Mouse (Mus musculus): ENCODE data around the gene Ang2. TPM values are rescaled to one million over a fixed set of nuclear protein-coding genes. Genes with fewer than 3 reads are reported as not detected.

The Ang2 gene
- total and polyA plus RNA-seq, 3 experiments: not detected

- TF ChIP-seq POLR2AphosphoS2 (IDR thresholded peaks at IDR 0.05; ENCODE audit: low read length): no peak
Observed at GRCm38 (mm10) chr14:51148006-51148405, 50.9 kb downstream of the Ang2 start (continued).

- Histone ChIP-seq H3K9me3 (replicated peaks; ENCODE audit: insufficient read depth, low read length) (no peaks in the 10 kb centered on the region), H3K9ac (ENCODE audit: control insufficient read depth, low read depth, low read length, poor library complexity, severe bottlenecking) (no peak within 1 kb of the TSS), H3K27ac (ENCODE audit: control insufficient read depth, low read depth, low read length) (no peak within 1 kb of the TSS), H3K4me3 (ENCODE audit: control insufficient read depth in 1 of 2, insufficient read depth in 1 of 2, low read depth in 2 of 2, low read length in 2 of 2) (no peak within 1 kb of the TSS), H3K79me2 (ENCODE audit: control insufficient read depth, insufficient read depth, low read length, poor library complexity) (no peaks in the 10 kb centered on the region), H3K4me1 (ENCODE audit: control insufficient read depth in 1 of 2, insufficient read depth in 2 of 2, low read length in 2 of 2) (peaks cover 7 to 11% of the 10 kb centered on the region in 2 experiments), H3K27me3 (ENCODE audit: control insufficient read depth in 1 of 2, insufficient read depth in 2 of 2, low read length in 2 of 2) (no peaks in the 10 kb centered on the region), H3K36me3 (ENCODE audit: control insufficient read depth in 1 of 2, insufficient read depth in 2 of 2, low read length in 2 of 2) (peaks cover 0 to 14% of the 10 kb centered on the region in 2 experiments; a peak in 2 of 4 replicates)
- TF ChIP-seq MYC (IDR thresholded peaks at IDR 0.05; ENCODE audit: low read depth, low read length) (no peak), MAX (IDR thresholded peaks at IDR 0.05; ENCODE audit: low read length) (no peak), CHD1 (IDR thresholded peaks at IDR 0.05; ENCODE audit: low read depth, low read length) (no peak), ZKSCAN1 (IDR thresholded peaks at IDR 0.05; ENCODE audit: low read depth, low read length) (no peak), MYB (IDR thresholded peaks at IDR 0.05; ENCODE audit: low read depth, low read length) (no peak), POLR2A (IDR thresholded peaks at IDR 0.05; ENCODE audit: control insufficient read depth in 1 of 2, insufficient read depth in 1 of 2, low read depth in 1 of 2, low read length in 2 of 2, poor library complexity in 1 of 2) (no peak)
- DNase-seq (ENCODE audit: low read depth, low spot score): no peak
Observed at GRCm38 (mm10) chr14:51146685-51147084, 52.3 kb downstream of the Ang2 start, which contains the start of gene Rnase1. Gene Rnase1, minus strand, starts transcription at chr14:51146785.

- Histone ChIP-seq H3K27me3 (ENCODE audit: control insufficient read depth in 1 of 2, insufficient read depth in 2 of 2, low read length in 2 of 2) (no peaks in the 10 kb centered on the region), H3K79me2 (ENCODE audit: control insufficient read depth, insufficient read depth, low read length, poor library complexity) (no peaks in the 10 kb centered on the region), H3K36me3 (ENCODE audit: control insufficient read depth in 1 of 2, insufficient read depth in 2 of 2, low read length in 2 of 2) (peaks cover 0 to 14% of the 10 kb centered on the region in 2 experiments; a peak in 2 of 4 replicates), H3K4me1 (ENCODE audit: control insufficient read depth in 1 of 2, insufficient read depth in 2 of 2, low read length in 2 of 2) (peaks cover 7 to 11% of the 10 kb centered on the region in 2 experiments), H3K27ac (ENCODE audit: control insufficient read depth, low read depth, low read length) (no peak overlapping the region), H3K4me3 (ENCODE audit: control insufficient read depth in 1 of 2, insufficient read depth in 1 of 2, low read depth in 2 of 2, low read length in 2 of 2) (no peak overlapping the region), H3K9me3 (replicated peaks; ENCODE audit: insufficient read depth, low read length) (no peaks in the 10 kb centered on the region), H3K9ac (ENCODE audit: control insufficient read depth, low read depth, low read length, poor library complexity, severe bottlenecking) (no peak overlapping the region)
- no peak for DNase-seq (ENCODE audit: low read depth, low spot score)
- no peak for TF ChIP-seq CHD2 (IDR thresholded peaks at IDR 0.05; ENCODE audit: low read length)
- no peak for TF ChIP-seq MAFK (IDR thresholded peaks at IDR 0.05; ENCODE audit: borderline replicate concordance, low read depth, low read length)
- TF ChIP-seq USF2 (IDR thresholded peaks at IDR 0.05; ENCODE audit: borderline replicate concordance in 1 of 2, insufficient read depth in 1 of 2, low read depth in 1 of 2, low read length in 2 of 2): no peak
Observed at GRCm38 (mm10) chr14:51145521-51145920, 53.4 kb downstream of the Ang2 start.

Other genes starting within 250 kb of the Ang2 start
- 0.65 and 0.85 TPM in 2 replicates for gene Pnp2, start 243.2 kb downstream of the Ang2 start, total RNA-seq (2012; rRNA removed)
- gene Pnp2, start 243.2 kb downstream of the Ang2 start, polyA plus RNA-seq (2012; ENCODE audit: insufficient read depth in 1 of 2, insufficient read length in 2 of 2, low read depth in 1 of 2, low replicate concordance in 2 of 2, missing spikeins in 1 of 2): 1 to 10 TPM in 1 of 2 experiments, not detected in 1; 1.7 TPM
- gene Rnase10, start 191.4 kb downstream of the Ang2 start, total RNA-seq (2012; rRNA removed): not detected in 2 replicates
- not detected for gene Rnase10, start 191.4 kb downstream of the Ang2 start, polyA plus RNA-seq (2012; ENCODE audit: insufficient read depth in 1 of 2, insufficient read length in 2 of 2, low read depth in 1 of 2, low replicate concordance in 2 of 2, missing spikeins in 1 of 2)
- gene Rnase9, start 157.3 kb downstream of the Ang2 start, total RNA-seq (2012; rRNA removed): not detected in 2 replicates
- not detected for gene Rnase9, start 157.3 kb downstream of the Ang2 start, polyA plus RNA-seq (2012; ENCODE audit: insufficient read depth in 1 of 2, insufficient read length in 2 of 2, low read depth in 1 of 2, low replicate concordance in 2 of 2, missing spikeins in 1 of 2)
- not detected in 2 replicates for gene Rnase11, start 149.0 kb downstream of the Ang2 start, total RNA-seq (2012; rRNA removed)
- not detected for gene Rnase11, start 149.0 kb downstream of the Ang2 start, polyA plus RNA-seq (2012; ENCODE audit: insufficient read depth in 1 of 2, insufficient read length in 2 of 2, low read depth in 1 of 2, low replicate concordance in 2 of 2, missing spikeins in 1 of 2)
- gene Rnase12, start 141.5 kb downstream of the Ang2 start, total RNA-seq (2012; rRNA removed): not detected in 2 replicates
- not detected for gene Rnase12, start 141.5 kb downstream of the Ang2 start, polyA plus RNA-seq (2012; ENCODE audit: insufficient read depth in 1 of 2, insufficient read length in 2 of 2, low read depth in 1 of 2, low replicate concordance in 2 of 2, missing spikeins in 1 of 2)
- not detected in 2 replicates for gene Olfr750, start 124.7 kb downstream of the Ang2 start, total RNA-seq (2012; rRNA removed)
- not detected for gene Olfr750, start 124.7 kb downstream of the Ang2 start, polyA plus RNA-seq (2012; ENCODE audit: insufficient read depth in 1 of 2, insufficient read length in 2 of 2, low read depth in 1 of 2, low replicate concordance in 2 of 2, missing spikeins in 1 of 2)
- not detected in 2 replicates for gene Rnase4, start 108.1 kb downstream of the Ang2 start, total RNA-seq (2012; rRNA removed)
- gene Rnase4, start 108.1 kb downstream of the Ang2 start, polyA plus RNA-seq (2012; ENCODE audit: insufficient read depth in 1 of 2, insufficient read length in 2 of 2, low read depth in 1 of 2, low replicate concordance in 2 of 2, missing spikeins in 1 of 2): under 1 TPM in 1 of 2 experiments, not detected in 1; 0.18 TPM
- gene Ang, start 108.0 kb downstream of the Ang2 start, total RNA-seq (2012; rRNA removed): not detected in 2 replicates
- gene Ang, start 108.0 kb downstream of the Ang2 start, polyA plus RNA-seq (2012; ENCODE audit: insufficient read depth in 1 of 2, insufficient read length in 2 of 2, low read depth in 1 of 2, low replicate concordance in 2 of 2, missing spikeins in 1 of 2): not detected
- not detected in 2 replicates for gene Eddm3b, start 84.7 kb downstream of the Ang2 start, total RNA-seq (2012; rRNA removed)
- not detected for gene Eddm3b, start 84.7 kb downstream of the Ang2 start, polyA plus RNA-seq (2012; ENCODE audit: insufficient read depth in 1 of 2, insufficient read length in 2 of 2, low read depth in 1 of 2, low replicate concordance in 2 of 2, missing spikeins in 1 of 2)
- 65.0 and 73.4 TPM in 2 replicates for gene Rnase6, start 75.2 kb downstream of the Ang2 start, total RNA-seq (2012; rRNA removed)
- gene Rnase6, start 75.2 kb downstream of the Ang2 start, polyA plus RNA-seq (2012; ENCODE audit: insufficient read depth in 1 of 2, insufficient read length in 2 of 2, low read depth in 1 of 2, low replicate concordance in 2 of 2, missing spikeins in 1 of 2): 10 to 100 TPM in 1 of 2 experiments, not detected in 1; 49.2 TPM
- not detected in 2 replicates for gene Rnase1, start 52.4 kb downstream of the Ang2 start, total RNA-seq (2012; rRNA removed)
- gene Rnase1, start 52.4 kb downstream of the Ang2 start, polyA plus RNA-seq (2012; ENCODE audit: insufficient read depth in 1 of 2, insufficient read length in 2 of 2, low read depth in 1 of 2, low replicate concordance in 2 of 2, missing spikeins in 1 of 2): under 1 TPM in 1 of 2 experiments, not detected in 1; 0.07 TPM
- gene Rnase2b, start 36.9 kb downstream of the Ang2 start, total RNA-seq (2012; rRNA removed): not detected in 2 replicates
- not detected for gene Rnase2b, start 36.9 kb downstream of the Ang2 start, polyA plus RNA-seq (2012; ENCODE audit: insufficient read depth in 1 of 2, insufficient read length in 2 of 2, low read depth in 1 of 2, low replicate concordance in 2 of 2, missing spikeins in 1 of 2)
- gene Ear14, start 4.2 kb upstream of the Ang2 start, total RNA-seq (2012; rRNA removed): not detected in 2 replicates
- not detected for gene Ear14, start 4.2 kb upstream of the Ang2 start, polyA plus RNA-seq (2012; ENCODE audit: insufficient read depth in 1 of 2, insufficient read length in 2 of 2, low read depth in 1 of 2, low replicate concordance in 2 of 2, missing spikeins in 1 of 2)
- not detected in 2 replicates for gene Rnase2a, start 57.0 kb upstream of the Ang2 start, total RNA-seq (2012; rRNA removed)
- gene Rnase2a, start 57.0 kb upstream of the Ang2 start, polyA plus RNA-seq (2012; ENCODE audit: insufficient read depth in 1 of 2, insufficient read length in 2 of 2, low read depth in 1 of 2, low replicate concordance in 2 of 2, missing spikeins in 1 of 2): not detected
- gene Gm7247, start 162.6 kb upstream of the Ang2 start, total RNA-seq (2012; rRNA removed): not detected in 2 replicates
- not detected for gene Gm7247, start 162.6 kb upstream of the Ang2 start, polyA plus RNA-seq (2012; ENCODE audit: insufficient read depth in 1 of 2, insufficient read length in 2 of 2, low read depth in 1 of 2, low replicate concordance in 2 of 2, missing spikeins in 1 of 2)
- gene Vmn2r88, start 211.7 kb upstream of the Ang2 start, total RNA-seq (2012; rRNA removed): not detected in 2 replicates
- gene Vmn2r88, start 211.7 kb upstream of the Ang2 start, polyA plus RNA-seq (2012; ENCODE audit: insufficient read depth in 1 of 2, insufficient read length in 2 of 2, low read depth in 1 of 2, low replicate concordance in 2 of 2, missing spikeins in 1 of 2): not detected

All from MEL (cell line).